Mouse (Mus musculus) mouse trophoblast stem cell (cell line): ENCODE data around the gene Dennd1a.

ENCODE experiments used
- in situ Hi-C, 2 experiments: fragments of 300-500 bp; cut with MseI, MboI; formaldehyde crosslinking; loops; 2 replicates in 1 of 2; 3 replicates in 1 of 2; pipeline ENCODE4 v1.15.1; 2025

Gene Dennd1a

GRCm38 (mm10) chr2:37903286-37903685, 383.9 kb downstream of the Dennd1a start:
- in situ Hi-C loops, result no loop called here

GRCm38 (mm10) chr2:37883214-37883613, 404.0 kb downstream of the Dennd1a start:
- in situ Hi-C loops, result no loop called here

GRCm38 (mm10) chr2:37881262-37881913, 405.8 kb downstream of the Dennd1a start:
- in situ Hi-C loops, result no loop called here

- in situ Hi-C loops, result no loop called here
Observed at GRCm38 (mm10) chr2:37879697-37880096, 407.5 kb downstream of the Dennd1a start.

DNA sequence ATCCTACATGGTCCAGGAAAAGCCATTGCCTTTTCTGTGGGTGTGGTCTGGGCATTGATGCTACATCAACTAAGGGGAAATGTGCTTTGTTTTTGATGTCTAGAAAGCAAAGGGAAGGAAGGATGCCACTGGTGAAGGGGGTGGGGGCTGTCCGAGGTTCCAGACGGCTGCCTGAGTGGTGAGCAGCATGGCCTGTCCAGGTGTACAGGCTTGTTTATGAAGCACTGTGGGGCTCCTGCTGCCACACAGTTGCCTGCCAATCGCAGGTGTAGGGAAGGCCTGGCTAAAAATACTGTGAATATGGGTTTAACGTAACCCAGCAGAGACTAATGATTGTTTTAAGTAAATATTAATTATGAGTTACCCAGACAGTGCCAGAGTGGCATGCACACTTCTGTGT, 414.4 kb downstream of the Dennd1a start:
- in situ Hi-C loops, result no loop called here

GRCm38 (mm10) chr2:37869628-37870027, 417.6 kb downstream of the Dennd1a start:
- in situ Hi-C loops, result no loop called here

DNA sequence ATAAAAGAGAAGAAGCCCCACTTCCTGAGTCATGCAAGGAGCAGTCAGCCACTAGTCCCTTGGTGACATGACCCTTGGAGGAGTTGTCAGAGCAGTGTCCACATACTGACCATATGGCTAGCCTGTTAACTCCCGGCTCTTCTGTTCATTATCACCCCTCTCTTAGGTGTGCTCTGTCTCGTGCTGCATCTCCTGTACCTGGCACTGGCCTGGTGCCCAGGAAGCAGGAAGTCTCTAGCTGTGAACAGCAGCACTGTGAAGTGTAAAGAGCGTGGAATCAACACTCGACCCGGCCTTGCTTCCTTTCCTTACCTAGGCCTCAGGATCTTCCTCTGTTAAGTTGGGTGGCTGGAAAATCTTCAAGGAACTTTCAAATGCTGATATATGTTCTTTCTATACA, 419.8 kb downstream of the Dennd1a start:
- in situ Hi-C loops, result no loop called here

- in situ Hi-C loops, result no loop called here
Observed at GRCm38 (mm10) chr2:37857472-37857871, 429.7 kb downstream of the Dennd1a start.

DNA sequence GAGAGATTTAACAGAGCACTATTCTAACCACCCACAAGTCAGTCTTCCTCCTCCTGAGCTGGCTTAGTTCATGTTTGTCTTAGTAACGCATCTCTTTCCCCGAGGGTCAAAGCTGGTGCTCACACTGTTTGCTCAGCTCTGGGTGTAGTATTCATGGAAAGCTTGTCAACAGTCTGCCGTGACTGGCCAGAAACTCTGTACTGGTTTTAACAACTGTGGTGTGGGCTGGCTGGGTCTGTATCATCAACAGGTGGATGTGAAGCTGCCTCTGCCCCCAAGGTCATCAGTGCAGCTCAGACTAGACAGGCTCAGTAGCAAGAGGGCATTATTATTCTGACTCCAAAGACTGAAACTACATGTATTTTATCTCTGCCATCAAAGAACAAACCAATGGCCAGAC, 430.2 kb downstream of the Dennd1a start:
- in situ Hi-C loops, result no loop called here

DNA sequence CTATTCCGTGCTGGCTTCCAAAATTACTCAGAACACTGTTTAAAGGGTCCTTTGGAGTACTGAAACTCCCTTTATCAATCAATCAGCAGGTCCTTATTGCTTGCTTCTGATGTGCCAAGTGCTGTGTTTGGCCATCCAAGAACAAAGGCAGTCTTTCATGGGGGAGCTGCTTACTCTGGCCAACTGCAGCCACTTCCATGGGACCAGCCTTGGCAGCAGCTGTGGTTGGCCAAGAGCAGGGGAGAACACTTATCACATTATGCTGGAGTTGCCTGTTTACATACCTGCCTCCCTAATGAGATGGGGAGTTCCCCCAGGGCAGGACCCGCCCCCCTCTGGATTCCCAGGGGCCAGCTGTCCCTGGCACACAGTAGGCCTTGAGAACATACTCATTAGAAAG, 432.0 kb downstream of the Dennd1a start:
- in situ Hi-C loops, result no loop called here

DNA sequence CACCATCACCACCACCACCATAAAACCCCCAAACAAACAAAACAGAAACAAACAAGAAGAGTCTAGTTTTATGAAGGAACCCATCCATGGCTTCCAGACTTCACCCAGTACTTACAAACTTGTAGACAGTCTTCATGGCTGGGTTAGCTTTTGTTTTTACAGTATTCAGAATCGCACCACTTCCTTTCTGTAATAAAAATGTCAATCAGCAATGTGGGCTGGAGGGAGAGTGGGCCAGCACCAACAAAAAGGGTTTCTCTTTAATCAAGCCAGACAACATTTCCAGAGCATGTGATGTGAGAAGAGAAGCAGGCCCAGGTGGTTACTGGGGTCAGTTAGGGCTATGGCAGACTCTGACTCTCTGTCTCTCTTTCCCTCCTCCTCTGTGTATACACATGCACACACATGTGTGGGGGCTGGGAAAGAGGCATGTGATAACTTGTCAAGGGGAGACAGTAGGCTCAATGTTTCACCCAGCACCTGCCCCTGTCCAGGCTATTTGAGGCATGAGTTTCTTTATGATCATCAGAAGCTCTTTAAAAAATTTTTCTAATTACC, 433.2 kb downstream of the Dennd1a start:
- in situ Hi-C loops, result no loop called here

- in situ Hi-C loops, result no loop called here
Observed at GRCm38 (mm10) chr2:37850626-37851025, 436.6 kb downstream of the Dennd1a start.

- in situ Hi-C loops, result no loop called here
Observed at GRCm38 (mm10) chr2:37849357-37849756, 437.8 kb downstream of the Dennd1a start.

DNA sequence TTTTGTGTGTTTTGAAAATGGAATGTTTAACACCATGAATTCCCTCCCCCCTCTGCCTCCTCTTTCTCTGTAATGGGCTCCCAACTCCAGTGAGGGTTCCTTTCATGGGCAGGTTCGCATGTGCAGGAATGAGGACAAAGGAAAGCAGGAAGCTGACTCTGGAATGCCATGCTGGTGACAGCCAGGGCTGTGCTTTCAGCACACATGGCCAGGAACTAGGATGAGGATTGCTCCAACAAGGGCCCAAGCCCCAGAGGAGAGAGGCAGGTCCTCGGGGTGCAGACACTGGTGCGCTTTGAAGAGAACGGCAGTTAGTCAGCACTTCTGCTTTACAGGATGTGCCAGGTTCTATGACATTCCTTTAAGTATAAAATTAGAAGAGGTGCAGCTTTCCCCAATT, 444.5 kb downstream of the Dennd1a start:
- in situ Hi-C loops, result no loop called here

GRCm38 (mm10) chr2:37842151-37842569, 445.0 kb downstream of the Dennd1a start:
- in situ Hi-C loops, result no loop called here

GRCm38 (mm10) chr2:37839922-37840321, 447.3 kb downstream of the Dennd1a start:
- in situ Hi-C loops, result no loop called here

DNA sequence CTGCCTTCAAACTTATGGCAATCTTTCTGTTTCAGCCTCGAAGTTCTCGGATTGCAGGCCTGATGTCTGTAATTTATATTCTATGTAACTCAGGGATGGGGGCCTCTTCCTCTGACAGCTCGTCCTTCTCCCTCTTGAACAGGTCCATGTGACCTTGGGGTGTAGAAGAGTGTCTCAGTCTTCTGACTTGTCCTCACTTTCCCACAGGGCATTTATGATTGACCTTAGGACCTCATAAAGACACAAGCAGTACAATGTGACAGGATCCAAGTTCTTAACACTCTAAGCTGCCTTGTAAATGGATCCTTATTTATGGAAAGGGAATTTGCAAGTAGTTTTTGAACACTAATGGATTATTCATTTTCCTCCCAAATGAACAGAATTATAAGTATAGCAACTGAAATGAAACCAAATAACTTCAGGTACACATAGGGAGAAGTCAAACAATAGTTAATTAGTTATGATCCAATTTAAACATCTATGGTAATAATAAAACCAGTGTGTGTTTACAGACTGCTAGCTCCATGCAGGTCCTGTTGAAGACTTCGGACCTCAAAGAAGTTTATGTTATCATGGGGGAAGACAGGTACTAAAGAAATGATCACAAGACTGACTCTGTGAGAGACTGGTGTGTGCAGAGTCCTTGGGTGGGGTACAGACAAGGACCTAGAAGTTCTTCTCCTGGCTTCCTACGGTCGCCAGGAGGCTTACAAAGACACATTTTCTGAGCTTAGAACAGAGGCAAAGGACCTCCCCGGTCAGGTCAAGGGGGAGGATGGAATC, 448.8 kb downstream of the Dennd1a start:
- in situ Hi-C loops, result no loop called here

GRCm38 (mm10) chr2:37837542-37837941, 449.6 kb downstream of the Dennd1a start:
- in situ Hi-C loops, result no loop called here

DNA sequence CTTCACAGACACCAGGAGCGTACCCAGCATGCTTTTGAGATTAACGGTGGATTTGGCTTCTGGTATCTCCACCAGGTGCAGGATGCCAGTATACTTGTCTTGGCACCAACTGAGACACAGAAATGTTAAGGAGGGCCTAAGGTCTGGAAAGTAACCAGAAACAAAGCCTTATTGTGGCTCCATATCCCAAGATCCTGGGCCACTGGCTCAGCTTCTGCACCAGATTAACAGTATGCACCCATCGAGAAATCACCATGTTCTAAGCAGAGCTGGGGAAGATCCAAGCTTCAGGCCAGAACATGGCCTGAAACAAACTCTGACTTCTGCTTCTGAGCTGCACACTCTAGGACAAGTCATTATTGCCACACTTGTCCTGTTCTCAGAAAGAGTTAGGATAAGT, 450.3 kb downstream of the Dennd1a start:
- in situ Hi-C loops, result no loop called here

GRCm38 (mm10) chr2:37832253-37832652, 454.9 kb downstream of the Dennd1a start:
- in situ Hi-C loops, result no loop called here

DNA sequence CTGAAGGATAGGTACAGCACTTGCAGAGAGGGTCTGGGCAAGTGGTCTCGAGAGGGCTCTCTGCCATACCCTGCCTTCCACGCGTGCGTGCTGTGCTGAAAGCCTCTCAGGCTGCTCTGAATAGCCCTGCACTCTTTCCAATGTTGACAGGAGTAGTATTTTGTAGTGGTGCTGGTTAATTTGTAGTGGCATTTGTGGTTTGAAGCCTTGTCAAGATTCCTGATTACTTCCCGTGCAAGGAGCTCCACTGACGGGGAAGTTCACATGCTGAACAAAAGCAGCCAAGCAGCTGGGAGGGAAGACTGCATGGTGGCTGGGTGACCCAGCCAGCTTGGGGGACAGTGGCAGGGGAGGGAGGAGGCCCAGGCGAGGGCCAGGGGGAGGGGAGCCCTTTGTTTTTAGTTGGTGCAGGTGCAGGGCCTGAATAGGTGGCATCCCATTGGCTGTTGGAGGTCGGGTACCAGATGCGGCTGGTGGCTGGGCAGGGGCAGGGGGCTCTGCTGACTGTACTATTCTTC, 457.4 kb downstream of the Dennd1a start:
- in situ Hi-C loops, result no loop called here

GRCm38 (mm10) chr2:37823826-37824225, 463.4 kb downstream of the Dennd1a start:
- in situ Hi-C loops, result no loop called here

- in situ Hi-C loops, result no loop called here
Observed at GRCm38 (mm10) chr2:37822122-37822521, 465.1 kb downstream of the Dennd1a start.
